Mouse (Mus musculus): ENCODE results near the gene Ube3c.
"Not testable (repeated sequence)": the region's sequence is repeated elsewhere in the genome, so short reads cannot be mapped to it uniquely, and the experiment has no call there.

Ube3c gene

GRCm38 (mm10) chr5:29641124-29641884 is 72.3 kb downstream of the Ube3c start:
- Histone ChIP-seq H3K4me1 (replicated peaks; ENCODE audit: low read depth, low read length) (no peaks in the 10 kb centered on the region), H3K36me3 (ENCODE audit: insufficient read depth, low read length) (peaks cover 72% of the 10 kb centered on the region), H3K4me3 (replicated peaks; ENCODE audit: low read length) (no peak overlapping the region), H3K27me3 (ENCODE audit: insufficient read depth, low read length) (no peaks in the 10 kb centered on the region), H3K9me3 (ENCODE audit: low read length) (no peaks in the 10 kb centered on the region)
- TF ChIP-seq POU5F1 (IDR thresholded peaks at IDR 0.05; ENCODE audit: borderline replicate concordance, low read length) (no peak), NANOG (IDR thresholded peaks at IDR 0.05; ENCODE audit: borderline replicate concordance, low read length) (no peak), CTCF (conservative IDR thresholded peaks at IDR 0.05; ENCODE audit: low read length) (no peak)

DNA sequence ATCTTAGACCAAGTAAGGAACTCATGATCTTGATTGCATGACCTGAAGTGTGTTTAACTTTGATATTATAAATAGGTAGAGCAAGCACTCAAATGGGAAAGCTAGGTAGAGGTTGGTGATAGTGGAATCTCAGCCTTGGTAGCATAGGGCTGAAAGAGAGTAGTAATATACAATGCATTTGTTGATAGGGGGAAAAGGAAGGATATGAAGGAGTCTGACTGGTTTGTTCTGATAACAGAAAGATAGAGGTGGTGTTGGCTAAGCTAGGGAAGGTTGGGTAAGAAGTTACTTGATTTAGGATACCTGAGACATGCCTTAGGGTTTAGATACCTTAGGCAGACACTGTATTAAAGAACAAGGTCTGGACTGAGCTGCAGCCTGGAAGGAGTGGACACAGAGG is 82.7 kb downstream of the Ube3c start:
- Histone ChIP-seq H3K4me3 (replicated peaks; ENCODE audit: low read length) (no peak overlapping the region), H3K36me3 (ENCODE audit: insufficient read depth, low read length) (peaks cover 57% of the 10 kb centered on the region), H3K4me1 (replicated peaks; ENCODE audit: low read depth, low read length) (peaks cover 14% of the 10 kb centered on the region), H3K9me3 (ENCODE audit: low read length) (no peaks in the 10 kb centered on the region), H3K27me3 (ENCODE audit: insufficient read depth, low read length) (no peaks in the 10 kb centered on the region)
- TF ChIP-seq NANOG (IDR thresholded peaks at IDR 0.05; ENCODE audit: borderline replicate concordance, low read length): no peak
- TF ChIP-seq CTCF (conservative IDR thresholded peaks at IDR 0.05; ENCODE audit: low read length): no peak
- TF ChIP-seq POU5F1 (IDR thresholded peaks at IDR 0.05; ENCODE audit: borderline replicate concordance, low read length): no peak

- Histone ChIP-seq H3K4me1 (replicated peaks; ENCODE audit: low read depth, low read length) (peaks cover 14% of the 10 kb centered on the region), H3K36me3 (ENCODE audit: insufficient read depth, low read length) (peaks cover 73% of the 10 kb centered on the region), H3K27me3 (ENCODE audit: insufficient read depth, low read length) (no peaks in the 10 kb centered on the region), H3K4me3 (replicated peaks; ENCODE audit: low read length) (no peak overlapping the region), H3K9me3 (ENCODE audit: low read length) (no peaks in the 10 kb centered on the region)
- no peak for TF ChIP-seq POU5F1 (IDR thresholded peaks at IDR 0.05; ENCODE audit: borderline replicate concordance, low read length)
Measured at GRCm38 (mm10) chr5:29657590-29658339, 88.7 kb downstream of the Ube3c start.

DNA sequence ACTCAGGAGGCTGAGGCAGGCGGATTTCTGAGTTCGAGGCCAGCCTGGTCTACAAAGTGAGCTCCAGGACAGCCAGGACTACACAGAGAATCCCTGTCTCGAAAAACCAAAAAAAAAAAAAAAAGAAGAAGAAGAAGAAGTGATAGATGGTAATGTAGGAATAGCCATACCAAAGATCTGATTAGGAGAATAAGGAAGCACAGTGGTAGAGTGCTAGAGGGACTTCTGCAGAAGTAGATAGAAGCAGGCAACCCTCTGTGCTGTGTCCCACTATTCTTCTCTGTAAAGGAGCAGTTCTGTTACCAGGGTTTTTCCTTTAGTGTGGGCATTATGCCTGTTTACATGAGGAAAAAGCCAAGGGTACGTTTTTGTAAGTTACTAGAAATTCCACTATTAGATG is 92.2 kb downstream of the Ube3c start:
- not testable (repeated sequence) for H3K27me3 ChIP-seq (ENCODE audit: insufficient read depth, low read length); H3K4me1 ChIP-seq (replicated peaks; ENCODE audit: low read depth, low read length); H3K4me3 ChIP-seq (replicated peaks; ENCODE audit: low read length); H3K9me3 ChIP-seq (ENCODE audit: low read length)
- H3K36me3 ChIP-seq (ENCODE audit: insufficient read depth, low read length): peaks cover 91% of the 10 kb centered on the region

DNA sequence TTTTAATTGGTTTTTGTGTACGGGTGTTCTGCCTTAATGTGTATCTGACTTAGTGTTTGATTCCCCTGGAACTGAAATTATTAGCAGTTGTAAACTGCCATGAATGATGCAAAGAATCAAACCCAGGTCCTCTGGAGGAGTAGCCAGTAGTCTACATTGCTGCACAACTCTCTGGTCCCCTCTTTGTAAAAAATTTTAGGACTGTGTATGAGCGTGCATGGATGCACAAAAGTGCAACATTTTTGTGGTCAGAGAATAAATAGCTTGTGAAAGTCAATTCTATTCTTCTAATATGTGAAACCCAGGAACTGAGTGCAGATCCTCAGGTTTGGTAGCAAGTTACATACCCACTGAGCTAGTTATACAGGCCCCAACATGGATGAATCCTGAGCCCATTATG is 96.3 kb downstream of the Ube3c start:
- no peaks in the 10 kb centered on the region for H3K27me3 ChIP-seq (ENCODE audit: insufficient read depth, low read length)
- no peak for TF ChIP-seq CTCF (conservative IDR thresholded peaks at IDR 0.05; ENCODE audit: low read length)
- no peak for TF ChIP-seq POU5F1 (IDR thresholded peaks at IDR 0.05; ENCODE audit: borderline replicate concordance, low read length)
- TF ChIP-seq NANOG (IDR thresholded peaks at IDR 0.05; ENCODE audit: borderline replicate concordance, low read length): no peak
- H3K36me3 ChIP-seq (ENCODE audit: insufficient read depth, low read length): peaks cover 89% of the 10 kb centered on the region
- no peaks in the 10 kb centered on the region for H3K9me3 ChIP-seq (ENCODE audit: low read length)
- no peaks in the 10 kb centered on the region for H3K4me1 ChIP-seq (replicated peaks; ENCODE audit: low read depth, low read length)
- H3K4me3 ChIP-seq (replicated peaks; ENCODE audit: low read length): no peak overlapping the region

- TF ChIP-seq CTCF (conservative IDR thresholded peaks at IDR 0.05; ENCODE audit: low read length): no peak
- TF ChIP-seq NANOG (IDR thresholded peaks at IDR 0.05; ENCODE audit: borderline replicate concordance, low read length): no peak
- TF ChIP-seq POU5F1 (IDR thresholded peaks at IDR 0.05; ENCODE audit: borderline replicate concordance, low read length): no peak
Measured at GRCm38 (mm10) chr5:29672551-29672950, 103.5 kb downstream of the Ube3c start.

GRCm38 (mm10) chr5:29674305-29674704 is 105.3 kb downstream of the Ube3c start:
- no peak for TF ChIP-seq CTCF (conservative IDR thresholded peaks at IDR 0.05; ENCODE audit: low read length)
- no peak for TF ChIP-seq POU5F1 (IDR thresholded peaks at IDR 0.05; ENCODE audit: borderline replicate concordance, low read length)
- TF ChIP-seq NANOG (IDR thresholded peaks at IDR 0.05; ENCODE audit: borderline replicate concordance, low read length): no peak
- H3K4me1 ChIP-seq (replicated peaks; ENCODE audit: low read depth, low read length): no peaks in the 10 kb centered on the region
- no peaks in the 10 kb centered on the region for H3K27me3 ChIP-seq (ENCODE audit: insufficient read depth, low read length)
- H3K36me3 ChIP-seq (ENCODE audit: insufficient read depth, low read length): peaks cover 65% of the 10 kb centered on the region
- H3K4me3 ChIP-seq (replicated peaks; ENCODE audit: low read length): no peak overlapping the region
- H3K9me3 ChIP-seq (ENCODE audit: low read length): no peaks in the 10 kb centered on the region

More at GRCm38 (mm10) chr5:29672551-29672950, 103.5 kb downstream of the Ube3c start:
- Histone ChIP-seq H3K27me3 (ENCODE audit: insufficient read depth, low read length) (no peaks in the 10 kb centered on the region), H3K4me3 (replicated peaks; ENCODE audit: low read length) (no peak overlapping the region), H3K36me3 (ENCODE audit: insufficient read depth, low read length) (peaks cover 78% of the 10 kb centered on the region), H3K4me1 (replicated peaks; ENCODE audit: low read depth, low read length) (no peaks in the 10 kb centered on the region), H3K9me3 (ENCODE audit: low read length) (no peaks in the 10 kb centered on the region)

GRCm38 (mm10) chr5:29676445-29676844 is 107.4 kb downstream of the Ube3c start:
- Histone ChIP-seq H3K4me1 (replicated peaks; ENCODE audit: low read depth, low read length) (no peaks in the 10 kb centered on the region), H3K36me3 (ENCODE audit: insufficient read depth, low read length) (peaks cover 56% of the 10 kb centered on the region), H3K4me3 (replicated peaks; ENCODE audit: low read length) (no peak overlapping the region), H3K9me3 (ENCODE audit: low read length) (no peaks in the 10 kb centered on the region), H3K27me3 (ENCODE audit: insufficient read depth, low read length) (no peaks in the 10 kb centered on the region)
- TF ChIP-seq NANOG (IDR thresholded peaks at IDR 0.05; ENCODE audit: borderline replicate concordance, low read length): no peak
- no peak for TF ChIP-seq CTCF (conservative IDR thresholded peaks at IDR 0.05; ENCODE audit: low read length)

- Histone ChIP-seq H3K4me3 (replicated peaks; ENCODE audit: low read length) (no peak overlapping the region), H3K27me3 (ENCODE audit: insufficient read depth, low read length) (no peaks in the 10 kb centered on the region), H3K9me3 (ENCODE audit: low read length) (peaks cover 13% of the 10 kb centered on the region), H3K36me3 (ENCODE audit: insufficient read depth, low read length) (peaks cover 11% of the 10 kb centered on the region; the same call in 1 of the 2 replicates), H3K4me1 (replicated peaks; ENCODE audit: low read depth, low read length) (peaks cover 6% of the 10 kb centered on the region; the same call in 1 of the 2 replicates)
- no peak for TF ChIP-seq NANOG (IDR thresholded peaks at IDR 0.05; ENCODE audit: borderline replicate concordance, low read length)
- no peak for TF ChIP-seq POU5F1 (IDR thresholded peaks at IDR 0.05; ENCODE audit: borderline replicate concordance, low read length)
- TF ChIP-seq CTCF (conservative IDR thresholded peaks at IDR 0.05; ENCODE audit: low read length): no peak
Measured at GRCm38 (mm10) chr5:29685085-29685484, 116.0 kb downstream of the Ube3c start.

Data from E14TG2a.4 (cell line).